Mouse (Mus musculus) retina, postnatal 7 days (tissue): ENCODE results near the gene Timp4.
"Not testable (repeated sequence)": the region's sequence is repeated elsewhere in the genome, so short reads cannot be mapped to it uniquely, and the experiment has no call there.

ENCODE experiments used
- DNase-seq: peaks from one replicate; pipeline ENCODE4 v3.0.0-alpha.2; 2012; ENCODE audit warnings: low read depth, low spot score

Gene Timp4

DNA sequence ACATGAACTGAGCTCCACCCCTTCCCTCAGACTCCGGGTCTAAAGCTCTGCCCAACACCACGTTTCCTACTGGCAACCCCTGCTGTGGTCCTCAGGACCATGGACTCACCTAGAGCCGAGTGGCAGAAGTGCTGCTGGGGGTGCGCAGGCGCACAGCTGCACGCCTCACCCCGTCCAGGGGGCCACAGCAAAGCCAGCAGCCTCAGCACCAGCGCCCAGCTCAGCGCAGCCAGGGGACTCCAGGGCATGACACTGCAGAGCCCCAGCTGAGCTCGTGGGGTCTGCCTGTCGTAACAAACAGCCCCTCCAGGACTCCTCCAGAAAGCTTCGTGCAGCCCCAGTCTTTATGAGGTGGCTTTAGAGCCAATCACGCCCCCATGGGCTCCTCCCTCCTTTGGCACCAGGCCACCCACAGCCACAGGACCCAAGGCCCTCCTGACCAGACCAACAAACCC is 447 bp downstream of the Timp4 start:
- DNase-seq = no peak

DNA sequence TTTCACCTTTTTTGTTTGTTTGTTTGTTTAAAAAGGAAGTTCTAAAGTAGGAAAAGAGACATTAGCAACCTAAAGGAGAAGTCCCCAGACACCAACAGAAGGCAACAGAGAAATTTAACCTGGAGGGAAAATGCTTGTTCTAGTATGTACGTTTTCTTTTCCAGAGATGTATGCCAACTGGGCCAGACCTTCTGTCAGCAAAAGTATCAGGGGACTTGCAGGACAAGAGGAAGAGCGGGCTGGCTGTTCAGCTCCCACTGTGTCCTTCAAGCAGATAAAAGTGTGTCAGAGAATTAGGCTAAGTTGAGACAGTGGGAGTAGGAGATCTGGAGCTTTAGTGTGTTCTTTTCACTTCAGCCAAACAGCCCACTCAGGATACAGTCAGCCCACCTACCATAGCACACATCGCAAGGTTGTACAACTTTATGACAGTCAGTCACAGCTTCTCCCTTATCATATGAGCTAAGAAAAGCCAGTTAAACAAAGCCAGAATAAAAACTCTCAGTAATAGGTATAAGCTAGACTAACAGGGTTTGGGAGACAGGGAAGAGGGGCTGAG is 6.4 kb downstream of the Timp4 start:
- DNase-seq = no peak

- DNase-seq = no peak
Observed at GRCm38 (mm10) chr6:115244222-115244621, 7.8 kb downstream of the Timp4 start.

DNA sequence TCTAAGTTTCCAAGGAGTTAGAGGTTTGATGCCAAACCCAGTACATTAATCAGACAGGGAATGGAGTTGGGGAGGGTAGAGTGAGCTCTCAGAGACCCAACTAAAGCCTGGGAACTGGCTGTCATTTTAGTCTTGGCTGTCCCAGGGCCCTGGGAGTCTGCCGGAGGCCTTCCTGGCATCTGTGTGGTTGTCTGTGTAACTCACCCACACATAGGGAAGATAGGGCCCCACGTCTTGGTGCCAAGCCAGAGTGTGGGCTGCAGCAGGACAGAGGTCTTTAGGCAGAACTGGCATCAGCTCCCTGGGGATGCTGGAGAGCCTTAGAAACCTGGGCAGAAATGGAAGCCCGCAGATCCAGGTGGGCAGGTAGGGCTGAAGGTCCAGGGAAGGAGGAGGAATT is 10.1 kb downstream of the Timp4 start:
- DNase-seq = no peak

- no peak for DNase-seq
Observed at GRCm38 (mm10) chr6:115241131-115241699, 10.8 kb downstream of the Timp4 start.

GRCm38 (mm10) chr6:115240431-115240830 is 11.6 kb downstream of the Timp4 start:
- DNase-seq = not testable (repeated sequence)

DNA sequence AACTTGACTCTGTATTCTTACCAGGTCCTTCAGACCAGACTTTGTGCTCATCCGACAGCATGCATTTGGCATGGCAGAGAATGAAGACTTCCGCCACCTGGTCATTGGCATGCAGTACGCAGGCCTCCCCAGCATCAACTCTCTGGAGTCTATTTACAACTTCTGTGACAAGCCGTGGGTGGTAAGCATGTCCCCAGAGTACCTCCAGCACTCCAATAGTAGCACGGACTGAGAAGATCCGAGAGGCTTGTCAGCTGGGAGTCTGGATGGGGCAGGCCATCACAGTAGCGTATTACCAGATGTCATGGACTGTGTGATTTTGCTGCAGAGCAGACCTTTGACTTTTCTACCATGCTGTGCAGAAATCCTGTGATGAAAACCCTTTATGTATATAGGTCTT is 12.7 kb downstream of the Timp4 start:
- no peak for DNase-seq

DNA sequence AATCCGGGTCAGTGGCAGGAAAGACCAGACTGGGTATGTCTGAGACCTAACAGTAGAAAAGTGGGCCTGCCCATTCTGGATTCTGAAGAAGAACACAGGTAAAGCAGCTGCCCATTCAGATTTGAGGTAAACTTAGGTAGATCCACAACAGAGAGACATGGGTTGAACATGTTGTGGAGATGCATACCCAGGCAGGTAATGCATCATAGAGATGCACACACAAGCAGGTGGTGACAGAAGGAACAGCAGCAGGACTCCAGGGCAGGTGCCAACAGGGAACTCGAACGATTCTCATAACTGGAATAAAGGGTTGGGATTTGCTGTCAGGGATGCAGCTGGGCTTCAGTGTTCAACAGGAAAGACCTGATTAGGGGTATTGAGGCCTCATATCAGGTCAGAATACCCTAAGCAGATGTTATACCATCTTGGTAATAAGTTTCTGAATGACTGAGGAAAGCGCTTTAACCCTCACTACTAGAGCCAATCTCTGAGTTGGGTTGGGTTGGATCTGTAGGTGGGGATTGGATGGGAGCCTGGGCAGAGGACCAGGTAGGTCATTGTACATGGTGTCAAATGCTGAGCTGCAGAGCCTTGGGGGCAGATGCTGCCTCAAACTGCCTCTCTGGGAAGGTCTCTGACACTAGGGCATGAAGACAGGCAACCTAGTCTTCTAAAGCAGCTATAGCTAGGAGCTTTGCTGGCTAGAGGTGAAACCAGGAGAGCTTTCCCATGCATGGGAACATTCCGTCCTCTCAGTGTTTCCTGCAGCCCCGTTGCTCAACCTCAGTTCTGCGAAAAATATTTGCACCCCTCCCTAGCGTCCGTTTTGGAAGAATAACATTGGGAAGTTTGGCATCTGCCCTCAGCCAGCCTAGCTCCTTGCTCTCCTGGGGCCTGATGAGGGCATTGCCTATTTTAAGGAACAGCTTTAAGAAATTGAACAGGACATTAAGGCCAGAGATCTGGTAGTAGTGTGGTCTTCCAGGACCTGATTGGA is 13.7 kb downstream of the Timp4 start:
- DNase-seq = no peak

DNA sequence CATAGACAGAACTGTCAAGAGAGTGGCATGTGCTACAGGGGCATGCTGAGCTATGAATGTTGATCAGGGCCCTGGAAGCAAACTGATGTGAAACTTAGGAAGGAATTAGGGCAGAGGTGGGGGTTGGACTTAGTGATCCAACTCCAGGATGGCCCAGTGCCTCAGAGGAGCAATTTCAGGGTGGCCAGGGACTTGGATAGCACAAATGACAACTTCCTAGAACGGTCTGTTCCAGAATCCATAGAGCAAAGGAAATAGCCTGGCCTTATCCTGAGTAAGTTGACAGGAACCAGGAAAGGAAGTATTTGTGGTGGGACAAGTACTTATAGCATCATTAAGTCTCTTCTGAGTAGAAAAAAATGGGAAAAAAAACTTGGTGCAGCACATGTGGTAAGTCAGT is 19.4 kb downstream of the Timp4 start:
- DNase-seq = no peak

DNA sequence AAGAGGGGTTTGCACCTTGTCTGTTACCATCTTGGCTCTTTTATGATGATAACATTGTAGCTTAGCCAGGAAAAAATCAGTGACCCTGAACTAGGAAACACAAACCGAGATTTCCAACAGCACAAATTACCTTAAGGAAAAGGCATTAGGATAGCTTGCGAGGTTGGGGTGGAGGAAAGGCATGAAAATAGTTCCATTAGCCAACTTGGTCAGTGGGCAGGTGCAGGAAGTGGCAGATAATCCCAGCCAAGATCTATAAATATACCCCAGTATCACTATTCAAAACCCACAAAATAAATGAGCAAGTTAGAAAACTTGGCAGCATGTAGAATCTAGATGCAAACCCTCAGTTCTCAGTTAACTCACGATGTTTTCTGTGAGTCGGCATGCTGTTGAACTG is 20.2 kb downstream of the Timp4 start:
- DNase-seq = no peak

GRCm38 (mm10) chr6:115230557-115230956 is 21.4 kb downstream of the Timp4 start:
- DNase-seq = no peak

- peak; percentile 71 for DNase-seq
Observed at GRCm38 (mm10) chr6:115227529-115227928, 24.5 kb downstream of the Timp4 start.

DNA sequence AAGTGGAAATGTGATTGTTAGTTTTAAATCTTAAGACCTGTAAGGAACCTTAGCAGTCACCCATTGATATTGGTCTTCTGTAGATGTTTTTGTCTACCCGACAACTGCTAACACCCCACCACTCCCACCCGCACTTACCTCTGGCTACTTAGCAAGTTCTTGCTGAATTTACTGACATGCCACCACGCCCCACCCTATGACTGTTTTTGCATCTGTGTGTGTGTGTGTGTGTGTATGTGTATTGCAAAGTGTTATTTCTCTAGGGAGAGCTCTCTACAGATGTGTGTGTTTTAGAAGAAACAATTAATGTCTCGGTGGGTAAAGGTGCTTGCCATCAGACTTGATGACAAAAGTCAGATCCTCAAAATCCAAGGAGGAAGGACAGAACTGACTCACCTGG is 25.0 kb downstream of the Timp4 start, which contains the start of gene Gm17482:
Gene Gm17482, plus strand, starts transcription at position 301 of the 400 bp plus-strand sequence.
- DNase-seq = no peak

DNA sequence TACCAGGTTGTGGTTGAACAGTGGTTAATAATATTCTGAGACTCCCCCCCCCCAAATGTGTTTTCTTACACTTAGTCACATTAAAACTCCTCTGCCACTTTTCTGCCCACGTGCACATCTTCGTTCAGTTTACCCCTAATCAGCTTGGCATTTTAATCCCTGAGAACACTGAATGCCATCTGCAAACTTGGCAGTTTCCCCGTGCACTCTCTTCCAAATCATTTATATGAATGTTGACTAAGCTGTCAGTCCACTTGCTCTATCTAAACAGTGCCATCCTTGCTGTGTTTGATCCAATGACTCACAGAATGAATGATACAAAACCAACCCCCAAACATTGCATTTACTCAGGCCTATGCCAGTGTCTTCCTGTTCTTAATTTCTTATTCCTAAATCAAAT is 26.5 kb downstream of the Timp4 start:
- DNase-seq = no peak

GRCm38 (mm10) chr6:115221215-115221641 is 30.8 kb downstream of the Timp4 start:
- DNase-seq = no peak

DNA sequence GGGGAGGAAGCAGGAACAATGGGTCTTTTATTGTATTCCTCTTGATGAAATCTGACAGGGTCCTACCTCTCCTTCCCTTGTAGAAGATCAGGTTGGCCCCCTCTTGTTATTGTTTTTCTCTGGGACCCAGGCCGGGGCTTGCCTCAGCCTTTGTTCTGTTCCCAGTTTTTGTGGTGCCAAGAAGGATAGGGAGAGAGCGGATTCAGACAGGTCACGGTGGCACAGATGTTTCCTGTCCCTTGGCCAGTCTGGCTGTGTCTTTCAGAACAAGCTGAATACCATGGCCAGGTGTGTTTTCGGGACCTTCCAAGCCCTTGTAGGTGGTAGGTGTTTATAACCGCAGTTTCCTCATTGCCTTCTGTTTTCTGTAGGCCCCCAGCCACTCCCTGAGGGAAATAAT is 38.9 kb downstream of the Timp4 start:
- no peak for DNase-seq

DNA sequence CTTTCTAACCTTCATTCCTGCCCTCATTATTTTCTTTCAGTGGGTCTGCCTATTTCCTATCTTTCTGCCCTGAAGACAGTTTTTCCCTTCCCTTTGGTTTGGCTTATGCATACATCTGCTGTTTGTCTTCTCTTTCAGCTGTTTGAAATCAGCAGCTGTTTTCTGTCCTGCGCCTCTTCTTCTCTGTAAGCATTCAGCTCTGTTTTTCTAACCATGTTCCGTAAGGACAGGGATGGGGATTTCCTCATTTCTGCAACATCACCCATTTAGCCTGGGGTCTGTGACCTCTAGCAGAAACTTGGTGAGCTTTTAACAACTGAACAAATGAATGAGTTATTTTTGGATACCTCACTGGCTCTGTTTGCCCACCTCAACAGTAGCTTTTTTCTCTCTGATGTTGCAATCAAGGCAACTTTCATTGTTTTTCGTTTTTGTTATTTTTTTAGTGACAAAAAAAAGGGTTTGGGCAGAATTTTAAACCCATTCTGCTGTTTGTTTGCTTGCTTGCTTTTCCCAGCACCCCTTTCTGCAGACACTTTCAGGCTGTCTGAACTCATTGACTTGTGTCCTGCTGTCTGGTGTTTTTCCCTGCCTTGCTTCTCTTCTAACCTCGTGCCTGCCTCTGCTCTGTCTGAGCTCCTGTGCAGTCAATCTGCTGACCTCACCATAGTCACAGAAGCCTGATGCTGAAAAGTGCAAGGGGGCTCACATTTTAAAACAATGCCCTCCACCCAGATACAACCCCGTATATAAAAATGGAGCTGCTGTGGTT is 39.7 kb downstream of the Timp4 start:
- no peak for DNase-seq

DNA sequence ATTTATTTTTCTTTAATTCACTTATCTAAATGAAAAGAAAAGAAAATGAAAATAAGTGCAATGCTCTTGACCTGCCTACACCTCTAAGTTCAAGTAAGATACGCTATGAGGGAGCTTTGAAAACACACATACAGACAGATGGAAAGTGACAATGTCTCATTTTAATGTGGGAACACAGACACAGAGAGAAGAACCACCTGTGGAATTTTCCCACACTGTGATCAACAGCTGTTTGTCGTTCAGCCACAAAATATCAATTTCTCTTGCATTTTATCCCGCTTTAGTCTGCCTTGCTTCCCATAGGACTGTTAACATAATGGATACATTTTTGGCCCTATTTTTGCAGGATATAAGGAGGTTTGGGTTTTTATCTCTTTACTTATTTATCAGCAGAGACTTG is 41.2 kb downstream of the Timp4 start:
- DNase-seq = no peak

DNA sequence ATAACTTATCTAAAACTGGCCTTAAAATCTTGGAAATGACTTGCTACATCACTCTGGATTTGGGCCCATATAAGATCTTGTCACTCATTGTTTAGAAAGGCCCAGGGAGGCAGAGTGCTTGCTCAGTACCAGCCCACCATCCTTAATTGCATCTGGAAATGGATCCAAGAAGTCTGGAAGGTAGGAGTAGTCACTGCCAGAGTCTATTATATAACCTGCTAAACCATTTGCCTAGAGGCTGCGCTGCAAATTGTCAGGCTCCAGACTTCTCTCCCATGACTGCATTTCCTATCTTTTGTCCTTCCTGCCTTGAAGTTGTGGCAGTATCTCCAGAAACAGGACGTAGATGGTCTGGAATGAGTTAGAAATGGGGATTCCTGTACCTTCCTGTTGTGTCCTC is 41.8 kb downstream of the Timp4 start:
- DNase-seq = no peak

DNA sequence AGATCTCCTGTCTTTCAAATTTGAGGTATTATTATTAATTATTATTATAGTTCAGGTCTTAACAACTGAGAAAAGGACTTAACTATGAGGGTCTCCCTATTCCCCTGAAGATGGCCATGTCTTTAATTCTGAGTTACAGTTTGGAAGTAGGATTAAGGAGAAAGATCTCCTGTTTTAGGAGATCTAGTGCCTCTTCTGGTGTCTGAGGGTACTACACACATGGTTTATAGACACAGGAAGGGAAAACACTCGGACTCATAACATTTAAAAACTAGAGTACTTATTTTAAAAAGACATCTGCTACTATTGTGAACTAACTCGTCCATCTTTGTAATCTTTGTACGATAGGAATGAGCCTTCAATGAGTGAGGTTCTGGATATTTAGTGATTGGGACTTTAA is 49.0 kb downstream of the Timp4 start:
- DNase-seq = no peak

GRCm38 (mm10) chr6:115200753-115201152 is 51.3 kb downstream of the Timp4 start:
- no peak for DNase-seq
